Mouse (Mus musculus): ENCODE results near the gene Tjp2. TPM values are rescaled to one million over a fixed set of nuclear protein-coding genes. Genes with fewer than 3 reads are reported as not detected.

Gene Tjp2
- polyA plus RNA-seq, 2 experiments, result 12.1 to 14.9 TPM

- Histone ChIP-seq H3K9me3 (ENCODE audit: control insufficient read depth, low read length) (no peaks in the 10 kb centered on the region), H3K27ac (replicated peaks; ENCODE audit: low read depth, low read length) (no peak overlapping the region), H3K9ac (ENCODE audit: low read depth, low read length, severe bottlenecking) (peak overlapping the region; percentile 25; the same call in 1 of the 2 replicates), H3K36me3 (ENCODE audit: control insufficient read depth, insufficient read depth, low read length) (peaks cover 17% of the 10 kb centered on the region), H3K27me3 (ENCODE audit: control insufficient read depth, insufficient read depth, low read length) (no peaks in the 10 kb centered on the region), H3K4me3 (replicated peaks; ENCODE audit: low read length) (peak overlapping the region; percentile 29), H3K4me1 (ENCODE audit: control insufficient read depth, insufficient read depth, low read length) (peaks cover 10% of the 10 kb centered on the region), H3K4me2 (replicated peaks; ENCODE audit: low read depth, low read length, severe bottlenecking) (peak overlapping the region; percentile 49)
- ATAC-seq (ENCODE audit: low FRiP score, low read depth), result no peak
- WGBS, result 26% methylated on average over 10 of the region's 10 CpGs
- no peak for DNase-seq (ENCODE audit: low spot score)
- no peak for TF ChIP-seq POLR2A (IDR thresholded peaks at IDR 0.05; ENCODE audit: borderline replicate concordance, extremely low read depth, insufficient read depth, insufficient read length)
Measured at GRCm38 (mm10) chr19:24134991-24135390, 89.8 kb downstream of the Tjp2 start.

GRCm38 (mm10) chr19:24134144-24134911 lies 90.5 kb downstream of the Tjp2 start:
- DNase-seq (ENCODE audit: low spot score) (no peak), ATAC-seq (ENCODE audit: low FRiP score, low read depth) (no peak; the same call in 1 of the 2 replicates)
- H3K27me3 ChIP-seq (ENCODE audit: control insufficient read depth, insufficient read depth, low read length), result no peaks in the 10 kb centered on the region
- H3K4me2 ChIP-seq (replicated peaks; ENCODE audit: low read depth, low read length, severe bottlenecking), result peak overlapping the region; percentile 49
- H3K9ac ChIP-seq (ENCODE audit: low read depth, low read length, severe bottlenecking), result peak overlapping the region; percentile 25; the same call in 1 of the 2 replicates
- H3K36me3 ChIP-seq (ENCODE audit: control insufficient read depth, insufficient read depth, low read length), result peaks cover 17% of the 10 kb centered on the region
- no peaks in the 10 kb centered on the region for H3K9me3 ChIP-seq (ENCODE audit: control insufficient read depth, low read length)
- WGBS, result 58% methylated on average over 16 of the region's 16 CpGs
- no peak overlapping the region for H3K27ac ChIP-seq (replicated peaks; ENCODE audit: low read depth, low read length)
- TF ChIP-seq POLR2A (IDR thresholded peaks at IDR 0.05; ENCODE audit: borderline replicate concordance, extremely low read depth, insufficient read depth, insufficient read length), result no peak
- peak overlapping the region; percentile 29 for H3K4me3 ChIP-seq (replicated peaks; ENCODE audit: low read length)
- H3K4me1 ChIP-seq (ENCODE audit: control insufficient read depth, insufficient read depth, low read length), result peaks cover 10% of the 10 kb centered on the region

GRCm38 (mm10) chr19:24123534-24124290 lies 101.1 kb downstream of the Tjp2 start:
- peaks cover 15% of the 10 kb centered on the region for H3K36me3 ChIP-seq (ENCODE audit: control insufficient read depth, insufficient read depth, low read length)
- no peaks in the 10 kb centered on the region for H3K4me1 ChIP-seq (ENCODE audit: control insufficient read depth, insufficient read depth, low read length)
- ATAC-seq (ENCODE audit: low FRiP score, low read depth), result no peak

DNA sequence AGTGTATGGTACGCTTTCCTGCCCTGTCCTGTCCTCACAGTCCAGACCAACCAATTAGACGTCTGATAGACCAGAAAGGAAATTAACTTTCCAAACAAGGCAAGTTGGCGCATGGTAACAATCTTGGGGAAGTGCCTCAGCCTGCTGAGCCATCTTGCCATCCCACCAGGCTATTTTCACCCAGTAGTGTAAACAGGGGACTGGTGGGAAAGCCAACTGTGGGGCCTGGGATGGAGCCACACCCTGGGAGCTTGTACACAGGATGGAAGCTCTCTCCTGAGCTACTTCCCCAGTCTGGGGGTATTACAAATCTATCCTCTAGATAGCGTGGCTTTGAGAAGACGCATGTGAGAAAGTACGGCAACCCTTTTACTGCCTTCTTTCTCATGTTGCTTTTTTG lies 101.7 kb downstream of the Tjp2 start:
- H3K9ac ChIP-seq (ENCODE audit: low read depth, low read length, severe bottlenecking), result no peak overlapping the region
- H3K4me3 ChIP-seq (replicated peaks; ENCODE audit: low read length), result no peak overlapping the region
- ATAC-seq (ENCODE audit: low FRiP score, low read depth) (no peak), DNase-seq (ENCODE audit: low spot score) (no peak)
- H3K27ac ChIP-seq (replicated peaks; ENCODE audit: low read depth, low read length), result no peak overlapping the region
- H3K4me1 ChIP-seq (ENCODE audit: control insufficient read depth, insufficient read depth, low read length), result no peaks in the 10 kb centered on the region
- WGBS, result 88% methylated on average over 6 of the region's 6 CpGs
- no peaks in the 10 kb centered on the region for H3K9me3 ChIP-seq (ENCODE audit: control insufficient read depth, low read length)
- H3K27me3 ChIP-seq (ENCODE audit: control insufficient read depth, insufficient read depth, low read length), result no peaks in the 10 kb centered on the region
- no peak for TF ChIP-seq POLR2A (IDR thresholded peaks at IDR 0.05; ENCODE audit: borderline replicate concordance, extremely low read depth, insufficient read depth, insufficient read length)
- peaks cover 15% of the 10 kb centered on the region for H3K36me3 ChIP-seq (ENCODE audit: control insufficient read depth, insufficient read depth, low read length)
- H3K4me2 ChIP-seq (replicated peaks; ENCODE audit: low read depth, low read length, severe bottlenecking), result no peak overlapping the region

More at GRCm38 (mm10) chr19:24123534-24124290, 101.1 kb downstream of the Tjp2 start:
- no peaks in the 10 kb centered on the region for H3K27me3 ChIP-seq (ENCODE audit: control insufficient read depth, insufficient read depth, low read length)
- H3K27ac ChIP-seq (replicated peaks; ENCODE audit: low read depth, low read length), result no peak overlapping the region
- no peak for TF ChIP-seq POLR2A (IDR thresholded peaks at IDR 0.05; ENCODE audit: borderline replicate concordance, extremely low read depth, insufficient read depth, insufficient read length)
- H3K4me3 ChIP-seq (replicated peaks; ENCODE audit: low read length), result no peak overlapping the region
- H3K9me3 ChIP-seq (ENCODE audit: control insufficient read depth, low read length), result no peaks in the 10 kb centered on the region
- no peak for DNase-seq (ENCODE audit: low spot score)
- no peak overlapping the region for H3K4me2 ChIP-seq (replicated peaks; ENCODE audit: low read depth, low read length, severe bottlenecking)
- H3K9ac ChIP-seq (ENCODE audit: low read depth, low read length, severe bottlenecking), result no peak overlapping the region
- WGBS, result 83% methylated on average over 8 of the region's 8 CpGs

DNA sequence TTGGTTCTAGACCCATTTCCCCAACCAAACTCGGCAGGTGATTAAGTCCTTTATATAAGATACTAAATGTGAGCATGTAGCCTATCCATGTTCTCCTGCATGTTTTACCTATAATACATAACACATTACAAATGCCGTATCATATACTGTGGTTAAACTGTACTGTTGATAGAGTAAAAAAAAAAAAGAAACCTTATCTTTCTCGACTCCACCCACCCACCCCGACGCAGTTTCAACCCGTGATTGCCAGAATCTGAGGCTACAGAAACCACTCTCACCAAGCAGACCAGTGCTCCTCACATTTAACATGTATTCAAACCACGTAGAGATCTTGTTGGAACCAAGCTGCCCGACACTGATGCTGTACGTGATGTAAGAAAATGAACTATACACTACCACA lies 102.2 kb downstream of the Tjp2 start:
- H3K9me3 ChIP-seq (ENCODE audit: control insufficient read depth, low read length), result no peaks in the 10 kb centered on the region
- H3K36me3 ChIP-seq (ENCODE audit: control insufficient read depth, insufficient read depth, low read length), result peaks cover 18% of the 10 kb centered on the region
- no peaks in the 10 kb centered on the region for H3K4me1 ChIP-seq (ENCODE audit: control insufficient read depth, insufficient read depth, low read length)
- H3K4me3 ChIP-seq (replicated peaks; ENCODE audit: low read length), result no peak overlapping the region
- no peaks in the 10 kb centered on the region for H3K27me3 ChIP-seq (ENCODE audit: control insufficient read depth, insufficient read depth, low read length)
- no peak overlapping the region for H3K9ac ChIP-seq (ENCODE audit: low read depth, low read length, severe bottlenecking)
- no peak overlapping the region for H3K27ac ChIP-seq (replicated peaks; ENCODE audit: low read depth, low read length)
- WGBS, result 91% methylated on average over 9 of the region's 9 CpGs
- no peak for DNase-seq (ENCODE audit: low spot score)
- no peak for ATAC-seq (ENCODE audit: low FRiP score, low read depth)
- no peak overlapping the region for H3K4me2 ChIP-seq (replicated peaks; ENCODE audit: low read depth, low read length, severe bottlenecking)
- TF ChIP-seq POLR2A (IDR thresholded peaks at IDR 0.05; ENCODE audit: borderline replicate concordance, extremely low read depth, insufficient read depth, insufficient read length), result no peak

All from limb, embryonic 14.5 days (tissue).